8 mouse cellular contexts compared by ENCODE assay signal in genomic region chr14:99046031-99046781, GRCm38 (mm10). TPM values are rescaled to one million over a fixed set of nuclear protein-coding genes. Genes with fewer than 3 reads are reported as not detected.
A peak's percentile ranks its signal among the peaks of the same experiment; 100 is the strongest.
DNase-seq lines count a peak whose midpoint lies in the region; ATAC-seq lines count a peak whose summit lies in the region.

TSS of gene Mzt1 (minus strand) at chr14:99046134.
TSS of gene Bora (plus strand) at chr14:99046222.

- under 1% methylated on average over 71 of the region's 81 CpGs for WGBS in hindbrain, embryonic 12.5 days

- H3K9me3 ChIP-seq in hindbrain, embryonic 12.5 days (replicated peaks) = no peaks in the 10 kb centered on the region

- H3K27ac ChIP-seq in hindbrain, embryonic 12.5 days = peak within 1 kb of the TSS; percentile 90

- peak within 1 kb of the TSS; percentile 97 for H3K4me3 ChIP-seq in hindbrain, embryonic 12.5 days

- H3K9ac ChIP-seq in hindbrain, embryonic 12.5 days = peak within 1 kb of the TSS; percentile 97

- peak; percentile 97 for ATAC-seq in hindbrain, embryonic 12.5 days (ENCODE audit: low FRiP score)

- DNase-seq in Muller cell, postnatal 12 days (ENCODE audit: inconsistent ontology term) = peak; percentile 97
- DNase-seq in cerebellum, adult 9-11 months = peak; percentile 94
- DNase-seq in frontal cortex, postnatal 10 days (ENCODE audit: low spot score in 2 of 2) = peak; percentile 87 to 91
- peak; percentile 84 to 91 for DNase-seq in layer of hippocampus, postnatal 14 days (ENCODE audit: low spot score in 2 of 2)
- peak; percentile 90 for DNase-seq in lung, postnatal 14 days
- DNase-seq in retina, adult 2 months (ENCODE audit: low read depth, low spot score) = peak; percentile 67
- DNase-seq in thymus, postnatal 36 days = peak; percentile 91 to 95

- H3K36me3 ChIP-seq in hindbrain, embryonic 12.5 days = no peaks in the 10 kb centered on the region

- H3K27me3 ChIP-seq in hindbrain, embryonic 12.5 days = no peaks in the 10 kb centered on the region

- peaks cover 24% of the 10 kb centered on the region for H3K4me1 ChIP-seq in hindbrain, embryonic 12.5 days

- H3K4me2 ChIP-seq in hindbrain, embryonic 12.5 days (replicated peaks) = peak within 1 kb of the TSS; percentile 70

RNA-seq across cellular contexts. Expression of gene Mzt1, which starts in this region (rescaled TPM):
- polyA plus RNA-seq in hindbrain, embryonic 12.5 days (2016; fragmentation: Nextera tagmentation; extraction: Ambion mirVana) = 130 and 140 TPM in 2 replicates
- total RNA-seq in layer of hippocampus, postnatal 14 days (2021) = 10 to 100 TPM; 52.1 to 55.2 TPM

RNA-seq across cellular contexts. Expression of gene Bora, which starts in this region (rescaled TPM):
- polyA plus RNA-seq in hindbrain, embryonic 12.5 days (2016; fragmentation: Nextera tagmentation; extraction: Ambion mirVana) = 50.3 and 52.1 TPM in 2 replicates
- total RNA-seq in layer of hippocampus, postnatal 14 days (2021) = 1 to 10 TPM; 2.8 to 3.3 TPM

Comparison
In these comparisons a context has a peak if more than half of its experiments do, and no peak if none do; other contexts are left out.
1. Peak in every context shown above with its lines: DNase-seq, ATAC-seq, H3K4me3 ChIP-seq and H3K27ac ChIP-seq.